8 mouse cellular contexts compared by ENCODE assay signal in the genomic region with DNA sequence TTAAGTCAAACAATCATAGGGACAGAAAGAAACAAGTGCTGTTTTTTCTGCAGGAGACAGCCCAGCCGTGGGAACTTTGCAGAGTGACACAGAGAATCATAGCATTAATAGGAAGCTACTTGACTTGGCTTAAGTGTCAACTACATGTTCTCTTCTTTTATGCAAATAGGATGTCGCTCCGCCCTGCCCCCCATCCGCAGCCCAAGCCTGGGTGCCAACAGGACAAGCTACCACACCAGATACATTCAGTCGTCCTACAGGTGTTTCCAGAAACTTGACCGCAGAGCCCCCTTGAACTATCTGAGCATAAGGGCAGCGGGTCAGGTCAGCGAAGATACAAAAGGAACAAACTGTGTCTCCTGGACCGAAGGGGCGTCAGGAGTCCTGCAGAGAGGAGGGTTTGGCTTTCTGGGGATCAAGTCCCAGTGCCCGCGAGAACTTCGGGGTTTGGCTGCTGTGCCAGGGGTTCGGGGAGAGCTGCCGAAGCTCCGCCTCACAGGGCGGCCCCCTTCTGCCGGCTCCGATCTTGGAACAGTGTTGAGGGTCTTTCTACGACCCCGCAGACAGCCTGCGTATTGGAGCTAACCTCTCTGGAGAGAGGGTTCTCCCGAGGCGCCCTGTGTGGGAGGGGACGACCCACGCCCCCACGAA. TPM values are rescaled to one million over a fixed set of nuclear protein-coding genes. Genes with fewer than 3 reads are reported as not detected.
DNase-seq lines count a peak whose midpoint lies in the region; ATAC-seq lines count a peak whose summit lies in the region.

No protein-coding gene starts in this region.

- peaks cover 18% of the 10 kb centered on the region for H3K4me1 ChIP-seq in forebrain, embryonic 13.5 days
- peaks cover 13% of the 10 kb centered on the region for H3K4me1 ChIP-seq in hindbrain, embryonic 12.5 days

- intact Hi-C loops in left cerebral cortex, postnatal 14 days (cut with DNase I): no loop called here

- H3K36me3 ChIP-seq in forebrain, embryonic 13.5 days (ENCODE audit: poor library complexity, severe bottlenecking): no peaks in the 10 kb centered on the region
- no peaks in the 10 kb centered on the region for H3K36me3 ChIP-seq in hindbrain, embryonic 12.5 days

- no peaks in the 10 kb centered on the region for H3K9me3 ChIP-seq in forebrain, embryonic 13.5 days (replicated peaks)
- H3K9me3 ChIP-seq in hindbrain, embryonic 12.5 days (replicated peaks): no peaks in the 10 kb centered on the region

- H3K4me3 ChIP-seq in forebrain, embryonic 13.5 days: peak overlapping the region; percentile 70
- H3K4me3 ChIP-seq in hindbrain, embryonic 12.5 days: peak overlapping the region; percentile 67

- H3K27ac ChIP-seq in forebrain, embryonic 13.5 days: peak overlapping the region; percentile 76
- H3K27ac ChIP-seq in hindbrain, embryonic 12.5 days: peak overlapping the region; percentile 81

- H3K9ac ChIP-seq in forebrain, embryonic 13.5 days: peak overlapping the region; percentile 72
- H3K9ac ChIP-seq in hindbrain, embryonic 12.5 days: peak overlapping the region; percentile 67

- peak overlapping the region; percentile 82 for H3K4me2 ChIP-seq in forebrain, embryonic 13.5 days
- H3K4me2 ChIP-seq in hindbrain, embryonic 12.5 days (replicated peaks): peak overlapping the region; percentile 73

- peak; percentile 86 for ATAC-seq in forebrain, embryonic 13.5 days
- peak; percentile 84 for ATAC-seq in hindbrain, embryonic 12.5 days (ENCODE audit: low FRiP score)
- ATAC-seq in megakaryocyte progenitor cell, adult 5-6 weeks (replicated peaks; ENCODE audit: poor library complexity): peak; percentile 58

- DNase-seq in gastrocnemius, adult 18-20 months (ENCODE audit: low spot score): peak; percentile 53
- no peak for DNase-seq in gastrocnemius, postnatal 25 days
- peak; percentile 31 for DNase-seq in brain, adult 2 months (ENCODE audit: low read depth, low spot score)
- DNase-seq in left cerebral cortex, postnatal 14 days (ENCODE audit: low spot score in 2 of 2): peak; percentile 41 to 46
- DNase-seq in spleen, postnatal 14 days (ENCODE audit: low spot score in 2 of 2): peak; percentile 68 to 76

- WGBS in forebrain, embryonic 13.5 days: under 1% methylated on average over 27 of the region's 27 CpGs
- WGBS in hindbrain, embryonic 12.5 days: under 1% methylated on average over 27 of the region's 27 CpGs

- H3K27me3 ChIP-seq in forebrain, embryonic 13.5 days: no peaks in the 10 kb centered on the region
- no peaks in the 10 kb centered on the region for H3K27me3 ChIP-seq in hindbrain, embryonic 12.5 days

RNA-seq across cellular contexts. Expression of a gene that starts 0.5 kb away (rescaled TPM):
- total RNA-seq in gastrocnemius, adult 18-20 months (2021): 100 to 1,000 TPM; 179 to 183 TPM
- 100 to 1,000 TPM; 172 to 192 TPM for total RNA-seq in gastrocnemius, postnatal 25 days (2021)
- polyA plus RNA-seq in forebrain, embryonic 13.5 days (2015; fragmentation: Nextera tagmentation; extraction: Ambion mirVana): 10.9 and 12.0 TPM in 2 replicates
- 11.3 and 12.2 TPM in 2 replicates for polyA plus RNA-seq in hindbrain, embryonic 12.5 days (2016; fragmentation: Nextera tagmentation; extraction: Ambion mirVana)
- total RNA-seq in left cerebral cortex, postnatal 14 days (2021): 10 to 100 TPM; 22.3 to 25.2 TPM
- total RNA-seq in megakaryocyte progenitor cell, adult 5-6 weeks (2015): 13.0 and 16.4 TPM in 2 replicates
- 10.9 and 14.6 TPM in 2 replicates for total RNA-seq in megakaryocyte progenitor cell, adult 5-6 weeks (2017)

RNA-seq across cellular contexts. Expression of a gene that starts 10.6 kb away (rescaled TPM):
- not detected for total RNA-seq in gastrocnemius, adult 18-20 months (2021)
- total RNA-seq in gastrocnemius, postnatal 25 days (2021): not detected
- 0.10 TPM in 2 replicates for polyA plus RNA-seq in forebrain, embryonic 13.5 days (2015; fragmentation: Nextera tagmentation; extraction: Ambion mirVana)
- 0.04 TPM in 1 of 2 replicates, not detected in the other for polyA plus RNA-seq in hindbrain, embryonic 12.5 days (2016; fragmentation: Nextera tagmentation; extraction: Ambion mirVana)
- not detected for total RNA-seq in left cerebral cortex, postnatal 14 days (2021)
- 0.10 and 0.15 TPM in 2 replicates for total RNA-seq in megakaryocyte progenitor cell, adult 5-6 weeks (2015)
- total RNA-seq in megakaryocyte progenitor cell, adult 5-6 weeks (2017): 0.37 and 0.54 TPM in 2 replicates

RNA-seq across cellular contexts. Expression of a gene that starts 44.9 kb away (rescaled TPM):
- under 1 TPM in 1 of 2 experiments, not detected in 1; 0.12 TPM for total RNA-seq in gastrocnemius, adult 18-20 months (2021)
- not detected for total RNA-seq in gastrocnemius, postnatal 25 days (2021)
- polyA plus RNA-seq in forebrain, embryonic 13.5 days (2015; fragmentation: Nextera tagmentation; extraction: Ambion mirVana): 0.08 and 0.18 TPM in 2 replicates
- polyA plus RNA-seq in hindbrain, embryonic 12.5 days (2016; fragmentation: Nextera tagmentation; extraction: Ambion mirVana): 0.22 and 0.23 TPM in 2 replicates
- not detected for total RNA-seq in left cerebral cortex, postnatal 14 days (2021)
- total RNA-seq in megakaryocyte progenitor cell, adult 5-6 weeks (2015): not detected in 2 replicates
- total RNA-seq in megakaryocyte progenitor cell, adult 5-6 weeks (2017): 0.21 TPM in 1 of 2 replicates, not detected in the other

Comparison
In these comparisons a context has a peak if more than half of its experiments do, and no peak if none do; other contexts are left out.
1. RNA of a gene that starts 0.5 kb away (total RNA-seq): 172 to 192 TPM in gastrocnemius, postnatal 25 days and 179 to 183 TPM in gastrocnemius, adult 18-20 months; 22.3 to 25.2 TPM in left cerebral cortex, postnatal 14 days and 10.9 to 16.4 TPM in megakaryocyte progenitor cell, adult 5-6 weeks; every median in the first group is over 4 times any median in the second.
2. Peak in every context shown above with its lines, with median percentiles within 50 percentile points of each other: ATAC-seq.